Mouse (Mus musculus): ENCODE data around the gene Ccdc7a.

Gene Ccdc7a

DNA sequence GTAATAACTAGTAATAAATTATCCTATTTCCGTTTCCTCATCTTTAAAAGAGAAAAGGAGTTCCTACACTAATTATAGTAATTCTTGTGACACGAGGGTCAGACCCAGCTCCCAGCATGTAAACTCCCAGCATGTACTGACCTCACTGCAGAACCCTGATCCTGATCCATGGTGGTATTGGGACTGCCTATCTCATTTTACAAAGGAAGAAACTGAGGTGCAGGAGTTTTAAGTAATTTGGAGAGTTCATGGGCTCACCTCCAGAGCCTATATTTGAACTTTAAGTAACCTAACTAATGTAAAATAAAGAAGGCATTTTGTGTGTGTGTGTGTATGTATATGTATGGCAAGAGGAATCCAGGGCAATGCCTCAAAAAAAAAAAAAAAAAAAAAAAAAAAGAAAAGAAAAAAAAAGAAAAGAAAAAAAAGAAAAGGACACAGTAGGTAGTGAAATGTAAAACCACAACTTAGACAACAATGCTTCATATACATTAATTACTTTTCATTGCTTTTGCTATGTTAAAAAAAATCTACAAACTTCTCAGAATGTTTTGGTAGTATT lies 378.8 kb downstream of the Ccdc7a start:
- no peak for DNase-seq (ENCODE audit: low read depth)

DNA sequence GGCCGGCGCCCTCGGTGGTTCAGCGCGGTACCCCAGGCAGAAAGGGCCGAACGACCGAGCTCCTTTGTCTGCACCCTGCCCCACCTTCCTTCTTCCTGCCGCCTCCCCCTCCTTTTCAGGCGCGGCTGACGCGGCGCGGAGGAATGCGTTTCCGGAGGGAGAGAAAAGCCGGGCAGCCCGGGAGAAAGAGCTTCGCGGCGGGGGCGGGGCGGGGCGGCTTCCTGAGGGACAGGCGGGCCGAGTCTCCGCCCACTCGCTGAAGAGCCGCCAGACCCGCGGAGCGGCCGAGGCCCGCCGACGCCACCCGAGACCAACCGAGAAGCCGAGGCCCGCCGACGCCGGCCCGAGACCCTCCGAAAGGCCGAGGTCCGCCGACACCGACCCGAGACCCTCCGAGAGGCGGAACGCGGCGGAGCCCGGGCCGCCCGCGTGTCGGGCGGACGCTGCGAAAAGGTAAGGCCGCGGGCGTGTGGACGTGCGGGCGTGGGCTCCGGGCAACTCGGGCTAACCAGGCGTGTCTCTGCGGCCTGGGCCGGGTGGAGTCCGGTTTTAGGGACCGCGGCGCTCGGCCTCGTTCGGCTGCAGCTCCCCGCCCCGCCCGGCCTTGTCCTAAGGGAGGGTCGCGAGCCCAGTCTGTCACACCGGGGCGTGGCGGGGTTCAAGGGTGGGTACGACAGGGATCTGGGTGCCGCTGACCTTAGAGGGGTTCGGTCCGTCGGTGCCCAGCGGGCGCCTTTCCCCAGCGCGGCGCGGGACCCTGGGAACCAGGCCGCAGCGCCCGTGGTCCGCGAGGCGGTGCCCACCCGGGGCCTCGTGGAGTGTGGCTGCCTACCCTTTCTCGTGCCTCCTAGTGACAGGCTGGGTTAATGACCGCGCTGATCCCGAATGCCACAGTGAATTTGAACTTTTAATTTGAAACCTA lies 379.5 kb downstream of the Ccdc7a start, which contains the start of gene Itgb1:
TSS of gene Itgb1 (plus strand) at position 148 of the 922 bp plus-strand sequence.
- DNase-seq (ENCODE audit: low read depth): peak; percentile 99

DNA sequence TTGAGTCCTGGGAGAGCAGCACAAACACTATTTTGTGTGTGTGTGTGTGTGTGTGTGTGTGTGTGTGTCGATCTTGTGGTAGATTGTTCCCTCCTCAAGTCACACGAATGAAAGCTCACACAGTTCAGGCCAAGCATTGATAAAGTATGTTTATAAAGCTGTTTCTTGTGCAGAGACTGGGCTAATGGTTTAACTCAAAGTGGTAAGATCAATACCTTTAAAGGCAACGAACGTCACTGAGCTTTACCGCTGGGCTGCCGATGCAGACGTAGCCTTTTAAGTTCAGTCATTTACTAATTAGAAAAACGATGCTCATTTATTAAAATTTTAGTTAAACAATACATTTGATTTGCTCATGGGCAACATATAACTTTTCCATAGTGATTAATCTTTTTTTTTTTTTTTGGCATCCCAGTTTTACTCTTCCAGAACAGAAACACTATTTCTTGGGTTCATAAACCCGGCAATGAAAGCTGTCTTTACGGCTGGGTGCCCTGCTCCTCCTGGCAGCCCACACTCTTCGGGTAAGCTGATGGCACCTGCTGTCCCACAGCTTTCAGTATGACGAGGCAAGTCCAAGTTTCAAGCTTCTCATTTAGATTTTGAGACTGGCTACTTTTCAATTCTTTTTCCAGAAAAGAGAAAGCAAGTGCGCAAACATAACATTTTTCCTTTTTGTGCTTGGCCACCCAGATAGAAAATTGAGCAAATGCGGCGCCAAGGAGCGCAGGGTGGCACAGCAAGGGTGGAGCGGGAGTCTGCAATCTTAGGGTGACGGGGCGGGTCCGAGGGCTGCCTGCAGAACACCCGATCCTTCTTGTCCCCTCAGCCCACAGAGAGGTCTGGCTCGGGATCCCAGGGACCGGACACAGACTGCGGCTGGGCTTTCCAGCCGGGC lies 380.5 kb downstream of the Ccdc7a start:
- peak; percentile 36 for DNase-seq (ENCODE audit: low read depth)
